Mouse (Mus musculus): ENCODE results near the gene Josd1.

DNA sequence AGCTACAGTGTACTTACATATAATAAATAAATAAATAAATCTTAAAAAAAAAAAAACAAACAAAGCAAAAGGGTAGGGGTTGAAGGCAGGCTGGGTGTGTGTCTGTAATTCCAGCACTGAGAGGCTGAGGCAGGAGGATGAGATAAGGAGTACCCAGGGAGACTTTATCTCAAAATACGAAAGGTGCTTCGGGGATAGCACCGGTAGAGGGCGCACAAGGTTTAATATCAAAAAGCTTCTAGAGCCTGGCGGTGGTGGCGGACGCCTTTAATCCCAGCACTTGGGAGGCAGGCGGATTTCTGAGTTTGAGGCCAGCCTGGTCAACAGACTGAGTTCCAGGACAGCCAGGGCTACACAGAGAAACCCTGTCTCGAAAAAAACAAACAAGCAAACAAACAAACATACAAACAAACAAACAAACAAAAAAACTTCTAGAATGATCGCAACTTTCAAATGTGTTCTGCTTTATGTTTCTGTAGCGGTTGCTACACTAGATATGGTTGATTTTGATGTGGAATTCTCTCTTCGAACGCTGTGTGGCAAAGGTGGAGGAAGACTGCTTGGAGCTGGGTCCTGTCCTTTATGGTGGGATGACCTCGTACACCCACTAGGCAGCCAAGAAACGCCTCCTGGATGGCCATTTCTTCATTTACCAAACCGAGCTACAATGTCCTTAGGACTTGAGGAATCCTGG lies 29.7 kb downstream of the Josd1 start:
- no peak for TF ChIP-seq POLR2A (IDR thresholded peaks at IDR 0.05; ENCODE audit: extremely low read depth, insufficient read depth, low read length)
- TF ChIP-seq CTCF (IDR thresholded peaks at IDR 0.05; ENCODE audit: low read depth, low read length): no peak; the same call in 1 of the 2 replicates
